8 mouse cellular contexts compared by ENCODE assay signal in the genomic region with DNA sequence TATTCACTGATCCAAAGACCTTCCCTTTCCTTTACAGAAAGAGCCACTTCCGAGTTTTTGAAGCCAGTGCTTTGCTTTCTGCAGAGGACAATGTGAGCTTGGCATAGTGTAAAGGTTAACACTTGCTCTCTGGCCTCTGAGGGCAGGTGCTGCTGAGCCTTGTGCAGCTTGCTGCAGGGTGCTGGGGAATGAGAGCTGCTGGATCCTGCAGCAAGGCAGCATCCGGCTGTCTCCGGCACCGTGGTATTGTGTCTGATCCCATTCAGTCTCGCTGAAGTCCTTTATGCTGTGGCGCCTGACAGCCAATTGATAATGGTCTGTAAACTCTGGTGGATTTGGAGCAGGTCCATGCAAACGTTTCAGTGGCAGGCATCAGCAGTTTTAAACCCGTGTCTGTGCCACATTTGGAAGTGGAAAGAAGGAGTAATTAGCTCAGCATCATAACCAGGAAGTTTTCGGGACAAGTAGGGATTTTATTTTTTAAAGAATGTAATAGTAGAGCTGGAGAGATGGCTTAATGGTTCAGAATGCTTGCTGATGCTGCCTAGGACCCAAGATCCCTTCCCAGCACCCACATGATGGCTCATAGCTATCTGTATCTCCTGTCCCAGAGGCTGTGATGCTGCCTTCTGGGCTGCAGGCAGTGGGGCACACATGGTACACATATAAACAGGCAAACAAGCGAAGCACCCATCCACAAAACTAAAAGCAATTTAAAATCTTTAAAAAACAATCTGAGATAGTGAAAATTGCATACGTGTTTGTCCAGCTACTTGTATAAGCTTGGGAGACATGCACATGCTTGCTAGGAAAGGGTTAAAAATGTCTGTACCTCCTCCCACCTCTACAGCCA.
DNase-seq lines count a peak whose midpoint lies in the region; ATAC-seq and TF ChIP-seq lines count a peak whose summit lies in the region.

No protein-coding gene starts in this region.

- peak overlapping the region; percentile 6; the same call in 1 of the 2 replicates for H3K4me3 ChIP-seq in lung, postnatal 0 days (ENCODE audit: low read depth, low read length)
- H3K4me3 ChIP-seq in hindbrain, embryonic 12.5 days = peak overlapping the region; percentile 5
- peak overlapping the region; percentile 29; the same call in 1 of the 2 replicates for H3K4me3 ChIP-seq in limb, embryonic 14.5 days (replicated peaks; ENCODE audit: low read length)
- peak overlapping the region; percentile 27 for H3K4me3 ChIP-seq in small intestine, adult 2 months (ENCODE audit: low read depth, low read length)

- WGBS in lung, postnatal 0 days = 12% methylated on average over 11 of the region's 11 CpGs
- 11% methylated on average over 11 of the region's 11 CpGs for WGBS in hindbrain, embryonic 12.5 days
- WGBS in limb, embryonic 14.5 days = 16% methylated on average over 11 of the region's 11 CpGs
- WGBS in small intestine, adult 2 months = 8% methylated on average over 11 of the region's 11 CpGs

- no peaks in the 10 kb centered on the region for H3K9me3 ChIP-seq in lung, postnatal 0 days (ENCODE audit: low read length)
- H3K9me3 ChIP-seq in hindbrain, embryonic 12.5 days (replicated peaks) = no peaks in the 10 kb centered on the region
- H3K9me3 ChIP-seq in limb, embryonic 14.5 days (ENCODE audit: control insufficient read depth, low read length) = no peaks in the 10 kb centered on the region

- peak overlapping the region; percentile 44 for H3K4me2 ChIP-seq in lung, postnatal 0 days (replicated peaks; ENCODE audit: low read depth, low read length)
- peak overlapping the region; percentile 41 for H3K4me2 ChIP-seq in hindbrain, embryonic 12.5 days (replicated peaks)
- H3K4me2 ChIP-seq in limb, embryonic 14.5 days (replicated peaks; ENCODE audit: low read depth, low read length, severe bottlenecking) = peak overlapping the region; percentile 40

- H3K27me3 ChIP-seq in lung, postnatal 0 days (replicated peaks; ENCODE audit: insufficient read depth, low read length) = no peaks in the 10 kb centered on the region
- H3K27me3 ChIP-seq in hindbrain, embryonic 12.5 days = no peaks in the 10 kb centered on the region
- H3K27me3 ChIP-seq in limb, embryonic 14.5 days (ENCODE audit: control insufficient read depth, insufficient read depth, low read length) = no peaks in the 10 kb centered on the region
- H3K27me3 ChIP-seq in small intestine, adult 2 months (ENCODE audit: control insufficient read depth, insufficient read depth, low read length) = no peaks in the 10 kb centered on the region

- no peak for TF ChIP-seq POLR2A in limb, embryonic 14.5 days (IDR thresholded peaks at IDR 0.05; ENCODE audit: borderline replicate concordance, extremely low read depth, insufficient read depth, insufficient read length)
- no peak for TF ChIP-seq POLR2A in small intestine, adult 2 months (IDR thresholded peaks at IDR 0.05; ENCODE audit: low read depth, low read length)

- peak overlapping the region; percentile 75 for H3K27ac ChIP-seq in lung, postnatal 0 days (ENCODE audit: low read length)
- H3K27ac ChIP-seq in hindbrain, embryonic 12.5 days = no peak overlapping the region
- H3K27ac ChIP-seq in limb, embryonic 14.5 days (replicated peaks; ENCODE audit: low read depth, low read length) = no peak overlapping the region
- peak overlapping the region; percentile 50 for H3K27ac ChIP-seq in small intestine, adult 2 months (ENCODE audit: insufficient read depth, low read depth, low read length)

- peak; percentile 24 for DNase-seq in lung, postnatal 0 days (ENCODE audit: low spot score)
- no peak for DNase-seq in lung, postnatal 10 days
- DNase-seq in limb, embryonic 14.5 days (ENCODE audit: low spot score) = no peak
- no peak for DNase-seq in testis, postnatal 10 days (ENCODE audit: low spot score)
- DNase-seq in thymus, postnatal 0 days (ENCODE audit: low spot score) = no peak
- DNase-seq in B cell, adult 2 months = no peak

- no peak for TF ChIP-seq EP300 in lung, postnatal 0 days (IDR thresholded peaks at IDR 0.05)

- H3K4me1 ChIP-seq in lung, postnatal 0 days (ENCODE audit: insufficient read depth, low read depth, low read length) = peaks cover 7% of the 10 kb centered on the region; the same call in 1 of the 2 replicates
- peaks cover 16% of the 10 kb centered on the region for H3K4me1 ChIP-seq in hindbrain, embryonic 12.5 days
- peaks cover 14% of the 10 kb centered on the region for H3K4me1 ChIP-seq in limb, embryonic 14.5 days (ENCODE audit: control insufficient read depth, insufficient read depth, low read length)
- H3K4me1 ChIP-seq in small intestine, adult 2 months (ENCODE audit: control insufficient read depth, insufficient read depth, insufficient read length, low read length) = peaks cover 6% of the 10 kb centered on the region

- TF ChIP-seq CTCF in lung, postnatal 0 days (IDR thresholded peaks at IDR 0.05) = no peak
- no peak for TF ChIP-seq CTCF in small intestine, adult 2 months (IDR thresholded peaks at IDR 0.05; ENCODE audit: extremely low read depth, insufficient read length, insufficient replicate concordance, low read depth, low read length)

- no peak overlapping the region for H3K9ac ChIP-seq in lung, postnatal 0 days (replicated peaks; ENCODE audit: low read depth)
- no peak overlapping the region for H3K9ac ChIP-seq in hindbrain, embryonic 12.5 days
- H3K9ac ChIP-seq in limb, embryonic 14.5 days (ENCODE audit: low read depth, low read length, severe bottlenecking) = no peak overlapping the region; the same call in 1 of the 2 replicates

- no peaks in the 10 kb centered on the region for H3K36me3 ChIP-seq in lung, postnatal 0 days (ENCODE audit: insufficient read depth, low read length)
- H3K36me3 ChIP-seq in hindbrain, embryonic 12.5 days = no peaks in the 10 kb centered on the region
- no peaks in the 10 kb centered on the region for H3K36me3 ChIP-seq in limb, embryonic 14.5 days (ENCODE audit: control insufficient read depth, insufficient read depth, low read length)
- no peaks in the 10 kb centered on the region; the same call in 1 of the 2 replicates for H3K36me3 ChIP-seq in small intestine, adult 2 months (ENCODE audit: control insufficient read depth, insufficient read depth, low read length)

- 0 out of 2 replicates have a peak, but pooled peaks have one; percentile 2 for ATAC-seq in lung, postnatal 0 days
- peak; percentile 59; the same call in 1 of the 2 replicates for ATAC-seq in hindbrain, embryonic 12.5 days (ENCODE audit: low FRiP score)
- ATAC-seq in limb, embryonic 14.5 days (ENCODE audit: low FRiP score, low read depth) = no peak

Comparison
In these comparisons a context has a peak if more than half of its experiments do, and no peak if none do; other contexts are left out.
1. H3K27ac ChIP-seq: peak in lung, postnatal 0 days (single experiment) and small intestine, adult 2 months (single experiment); none in hindbrain, embryonic 12.5 days (single experiment) and limb, embryonic 14.5 days (single experiment).
2. Peak in every context shown above with its lines, with median percentiles within 50 percentile points of each other: H3K4me2 ChIP-seq and H3K4me3 ChIP-seq.